8 mouse cellular contexts compared by ENCODE assay signal in genomic region chr9:27298411-27299285, GRCm38 (mm10). TPM values are rescaled to one million over a fixed set of nuclear protein-coding genes. Genes with fewer than 3 reads are reported as not detected.
DNase-seq lines count a peak whose midpoint lies in the region.

Igsf9b (plus strand) TSS chr9:27299204.

- intact Hi-C loops in gastrocnemius, postnatal 36 days (cut with DNase I) = no loop called here

- DNase-seq in adrenal gland, postnatal 14 days = peak; percentile 93
- DNase-seq in embryo, embryonic 11.5 days (ENCODE audit: low read depth, low spot score) = peak; percentile 86
- DNase-seq in gastrocnemius, postnatal 36 days = peak; percentile 75 to 79
- DNase-seq in induced T-regulatory cell, adult 2 months (ENCODE audit: low read depth) = peak; percentile 72
- peak; percentile 94 to 98 for DNase-seq in left cerebral cortex, adult 18-20 months (ENCODE audit: low spot score in 2 of 2)
- DNase-seq in lung, postnatal 36 days = peak; percentile 92
- peak; percentile 98 for DNase-seq in right cerebral cortex, postnatal 10 days (ENCODE audit: low spot score in 2 of 2)
- DNase-seq in B cell, adult 2 months = no peak

RNA-seq across cellular contexts. Expression of gene Igsf9b, which starts in this region (rescaled TPM):
- 4.0 and 4.8 TPM in 2 replicates for total RNA-seq in adrenal gland, postnatal 14 days (2021)
- total RNA-seq in gastrocnemius, postnatal 36 days (2021) = 1 to 10 TPM; 2.1 to 2.7 TPM
- 10 to 100 TPM; 64.8 to 67.9 TPM for total RNA-seq in left cerebral cortex, adult 18-20 months (2021)

Comparison
In these comparisons a context has a peak if more than half of its experiments do, and no peak if none do; other contexts are left out.
1. RNA of gene Igsf9b (total RNA-seq): 64.8 to 67.9 TPM in left cerebral cortex, adult 18-20 months; 4.0 to 4.8 TPM in adrenal gland, postnatal 14 days and 2.1 to 2.7 TPM in gastrocnemius, postnatal 36 days; every median in the first group is over 10 times any median in the second.
2. DNase-seq: peak in adrenal gland, postnatal 14 days (single experiment), embryo, embryonic 11.5 days (single experiment), gastrocnemius, postnatal 36 days (2 of 2), induced T-regulatory cell, adult 2 months (single experiment), left cerebral cortex, adult 18-20 months (2 of 2), lung, postnatal 36 days (single experiment) and right cerebral cortex, postnatal 10 days (2 of 2); none in B cell, adult 2 months (0 of 2).